Mouse (Mus musculus): Measurements from ENCODE around the gene Cnbd2. TPM values are rescaled to one million over a fixed set of nuclear protein-coding genes. Genes with fewer than 3 reads are reported as not detected.

Gene Cnbd2
- polyA plus RNA-seq, 1 experiment from 2014 or later, result 3.8 TPM

DNA sequence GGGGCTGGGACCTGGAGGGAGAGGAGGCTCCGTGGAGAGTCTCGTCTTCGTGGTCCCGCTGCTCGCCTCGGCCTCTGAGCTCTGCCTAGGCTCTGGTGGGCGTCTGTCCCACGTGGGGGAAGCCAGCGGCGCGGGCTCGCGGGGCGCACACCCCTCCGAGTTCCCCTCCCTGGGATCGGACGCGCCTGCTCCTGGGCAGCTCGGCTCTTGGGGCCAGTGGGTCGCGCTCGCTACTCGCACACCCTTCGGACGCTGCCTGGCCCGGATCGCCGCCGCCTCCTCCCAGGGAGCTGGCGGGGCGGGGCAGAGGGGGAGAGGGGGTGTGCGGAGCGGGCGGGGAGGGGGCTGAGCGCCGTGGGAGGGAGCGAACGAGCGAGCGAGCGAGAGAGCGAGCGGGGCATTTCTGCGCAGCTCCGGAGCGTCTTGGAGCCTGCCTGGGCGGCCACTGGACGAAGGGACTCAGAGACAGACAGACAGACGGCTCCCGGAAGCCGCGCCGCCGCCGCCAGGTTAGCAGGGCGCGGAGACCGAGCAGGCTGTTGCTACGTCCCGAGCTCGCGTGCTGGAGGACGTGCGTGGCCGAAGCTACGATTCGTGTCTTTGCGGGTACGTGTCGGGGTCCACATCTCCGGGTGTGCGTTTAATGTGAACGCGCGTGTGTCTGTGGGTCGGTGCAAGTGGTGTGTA is 108.7 kb downstream of the Cnbd2 start, which contains the start of gene Epb41l1:
Gene Epb41l1, plus strand, starts transcription at position 216 of the 687 bp plus-strand sequence.
- under 1% methylated on average over 44 of the region's 76 CpGs for WGBS
- peaks cover 31% of the 10 kb centered on the region for H3K27me3 ChIP-seq (replicated peaks; ENCODE audit: control insufficient read depth, insufficient read depth, low read length)

GRCm38 (mm10) chr2:156421381-156422110 is 109.4 kb downstream of the Cnbd2 start:
- peaks cover 15% of the 10 kb centered on the region for H3K4me1 ChIP-seq (ENCODE audit: control insufficient read depth, insufficient read depth, low read length)
- peaks cover 31% of the 10 kb centered on the region for H3K27me3 ChIP-seq (replicated peaks; ENCODE audit: control insufficient read depth, insufficient read depth, low read length)
- H3K9me3 ChIP-seq (ENCODE audit: control insufficient read depth, low read length), result no peaks in the 10 kb centered on the region
- under 1% methylated on average over 31 of the region's 36 CpGs for WGBS
- peak overlapping the region; percentile 96 for H3K4me2 ChIP-seq (ENCODE audit: low read depth, low read length)
- no peaks in the 10 kb centered on the region for H3K36me3 ChIP-seq (ENCODE audit: control insufficient read depth, insufficient read depth, low read length)
- peak overlapping the region; percentile 73 for H3K9ac ChIP-seq (ENCODE audit: low read depth, low read length)
- DNase-seq (ENCODE audit: low spot score) (no peak), ATAC-seq (ENCODE audit: low read depth) (peak; percentile 79)
- H3K4me3 ChIP-seq (ENCODE audit: low read depth, low read length), result peak overlapping the region; percentile 68
- peak overlapping the region; percentile 46; the same call in 1 of the 2 replicates for H3K27ac ChIP-seq (replicated peaks; ENCODE audit: low read depth, low read length)

More for the DNA sequence above, 108.7 kb downstream of the Cnbd2 start, which contains the start of gene Epb41l1:
- Histone ChIP-seq H3K9me3 (ENCODE audit: control insufficient read depth, low read length) (no peaks in the 10 kb centered on the region), H3K9ac (ENCODE audit: low read depth, low read length) (peak within 1 kb of the TSS; percentile 73), H3K4me1 (ENCODE audit: control insufficient read depth, insufficient read depth, low read length) (peaks cover 15% of the 10 kb centered on the region), H3K4me2 (ENCODE audit: low read depth, low read length) (peak within 1 kb of the TSS; percentile 96), H3K4me3 (ENCODE audit: low read depth, low read length) (peak within 1 kb of the TSS; percentile 68), H3K36me3 (ENCODE audit: control insufficient read depth, insufficient read depth, low read length) (no peaks in the 10 kb centered on the region), H3K27ac (replicated peaks; ENCODE audit: low read depth, low read length) (peak within 1 kb of the TSS; percentile 46; the same call in 1 of the 2 replicates)
- DNase-seq (ENCODE audit: low spot score) (peak; percentile 47), ATAC-seq (ENCODE audit: low read depth) (peak; percentile 58)

GRCm38 (mm10) chr2:156422631-156423030 is 110.5 kb downstream of the Cnbd2 start:
- Histone ChIP-seq H3K4me2 (ENCODE audit: low read depth, low read length) (peak overlapping the region; percentile 96), H3K27ac (replicated peaks; ENCODE audit: low read depth, low read length) (no peak overlapping the region), H3K4me1 (ENCODE audit: control insufficient read depth, insufficient read depth, low read length) (peaks cover 17% of the 10 kb centered on the region), H3K9ac (ENCODE audit: low read depth, low read length) (no peak overlapping the region), H3K36me3 (ENCODE audit: control insufficient read depth, insufficient read depth, low read length) (no peaks in the 10 kb centered on the region), H3K4me3 (ENCODE audit: low read depth, low read length) (peak overlapping the region; percentile 68), H3K9me3 (ENCODE audit: control insufficient read depth, low read length) (no peaks in the 10 kb centered on the region), H3K27me3 (replicated peaks; ENCODE audit: control insufficient read depth, insufficient read depth, low read length) (peaks cover 31% of the 10 kb centered on the region)
- DNase-seq (ENCODE audit: low spot score) (no peak), ATAC-seq (ENCODE audit: low read depth) (no peak)
- 16% methylated on average over 7 of the region's 8 CpGs for WGBS

- H3K27ac ChIP-seq (replicated peaks; ENCODE audit: low read depth, low read length), result no peak overlapping the region
- DNase-seq (ENCODE audit: low spot score), result no peak
- H3K27me3 ChIP-seq (replicated peaks; ENCODE audit: control insufficient read depth, insufficient read depth, low read length), result peaks cover 28% of the 10 kb centered on the region
- H3K36me3 ChIP-seq (ENCODE audit: control insufficient read depth, insufficient read depth, low read length), result no peaks in the 10 kb centered on the region
- no peaks in the 10 kb centered on the region for H3K9me3 ChIP-seq (ENCODE audit: control insufficient read depth, low read length)
- no peak overlapping the region for H3K4me3 ChIP-seq (ENCODE audit: low read depth, low read length)
- no peak for ATAC-seq (ENCODE audit: low read depth)
- peaks cover 17% of the 10 kb centered on the region for H3K4me1 ChIP-seq (ENCODE audit: control insufficient read depth, insufficient read depth, low read length)
- no peak overlapping the region for H3K9ac ChIP-seq (ENCODE audit: low read depth, low read length)
- H3K4me2 ChIP-seq (ENCODE audit: low read depth, low read length), result no peak overlapping the region
- 72% methylated on average over 4 of the region's 4 CpGs for WGBS
Measured at GRCm38 (mm10) chr2:156423672-156424071, 111.6 kb downstream of the Cnbd2 start.

Small RNAs within 50 kb of the gene (microRNA-seq; reads per million reads assigned to microRNA genes)
- gene Gm22758 (ENCODE audit: borderline number of aligned reads) (not detected), gene Gm22759 (ENCODE audit: borderline number of aligned reads) (not detected)

Other genes starting within 250 kb of the Cnbd2 start
- 2.3 and 3.1 TPM in 2 replicates for gene Spag4, start 247.1 kb upstream of the Cnbd2 start, polyA plus RNA-seq (2014; fragmentation: Nextera tagmentation; extraction: Ambion mirVana)
- gene Cpne1, start 200.3 kb upstream of the Cnbd2 start, polyA plus RNA-seq (2014; fragmentation: Nextera tagmentation; extraction: Ambion mirVana), result 34.3 and 35.4 TPM in 2 replicates
- 26.2 and 27.7 TPM in 2 replicates for gene Rbm12, start 200.3 kb upstream of the Cnbd2 start, polyA plus RNA-seq (2014; fragmentation: Nextera tagmentation; extraction: Ambion mirVana)
- 10.6 and 15.7 TPM in 2 replicates for gene Gm28036, start 185.2 kb upstream of the Cnbd2 start, polyA plus RNA-seq (2014; fragmentation: Nextera tagmentation; extraction: Ambion mirVana)
- 411 and 416 TPM in 2 replicates for gene Romo1, start 168.3 kb upstream of the Cnbd2 start, polyA plus RNA-seq (2014; fragmentation: Nextera tagmentation; extraction: Ambion mirVana)
- 36.0 and 40.8 TPM in 2 replicates for gene Nfs1, start 168.1 kb upstream of the Cnbd2 start, polyA plus RNA-seq (2014; fragmentation: Nextera tagmentation; extraction: Ambion mirVana)
- gene Rbm39, start 132.1 kb upstream of the Cnbd2 start, polyA plus RNA-seq (2014; fragmentation: Nextera tagmentation; extraction: Ambion mirVana), result 561 and 619 TPM in 2 replicates
- 69.8 and 76.1 TPM in 2 replicates for gene Phf20, start 115.8 kb upstream of the Cnbd2 start, polyA plus RNA-seq (2014; fragmentation: Nextera tagmentation; extraction: Ambion mirVana)
- 59.8 and 65.1 TPM in 2 replicates for gene Scand1, start 405 bp downstream of the Cnbd2 start, polyA plus RNA-seq (2014; fragmentation: Nextera tagmentation; extraction: Ambion mirVana)
- gene Epb41l1, start 108.6 kb downstream of the Cnbd2 start, polyA plus RNA-seq (2014; fragmentation: Nextera tagmentation; extraction: Ambion mirVana), result 4.0 and 4.7 TPM in 2 replicates
- gene Aar2, start 235.3 kb downstream of the Cnbd2 start, polyA plus RNA-seq (2014; fragmentation: Nextera tagmentation; extraction: Ambion mirVana), result 34.3 and 37.5 TPM in 2 replicates

All from embryonic facial prominence, embryonic 14.5 days (tissue).